Mouse (Mus musculus) frontal cortex, adult (tissue): Measurements from ENCODE around the gene Slc45a3.

Source experiments
- ATAC-seq: cut with Nextera tagmentation; 2 replicates; pipeline ENCODE4 v1.9.2; 2017; ENCODE audit warnings: mild to moderate bottlenecking, moderate library complexity, mixed read lengths; ENCODE audit not compliant: low TSS enrichment

Gene Slc45a3

DNA sequence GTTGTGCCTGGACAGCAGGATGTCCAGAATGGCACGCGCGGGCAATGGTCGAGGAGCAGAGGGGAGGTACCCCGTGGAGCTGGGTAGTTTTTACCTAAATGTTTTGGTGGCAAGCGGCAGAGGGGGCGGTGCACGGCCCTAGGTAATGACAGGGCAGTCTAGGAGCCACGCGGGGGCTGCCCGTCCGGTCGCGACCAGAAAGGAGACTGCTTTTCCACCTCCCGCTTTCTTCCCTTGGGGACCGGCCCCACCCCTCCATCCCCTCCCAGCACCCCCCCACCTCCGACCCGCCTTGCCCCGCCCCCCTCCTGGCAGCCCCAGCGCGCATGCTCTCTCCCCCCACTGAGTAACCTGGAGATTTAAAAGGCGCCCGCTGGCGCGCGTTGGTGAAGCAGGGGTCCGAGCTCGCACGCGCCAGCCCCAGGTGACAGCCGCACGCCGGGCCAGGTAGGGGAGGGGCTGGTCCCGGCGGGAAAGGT is at the start of gene Slc45a3:
Gene Slc45a3, plus strand, starts transcription at position 362 of the 479 bp plus-strand sequence.
- no peak for ATAC-seq

DNA sequence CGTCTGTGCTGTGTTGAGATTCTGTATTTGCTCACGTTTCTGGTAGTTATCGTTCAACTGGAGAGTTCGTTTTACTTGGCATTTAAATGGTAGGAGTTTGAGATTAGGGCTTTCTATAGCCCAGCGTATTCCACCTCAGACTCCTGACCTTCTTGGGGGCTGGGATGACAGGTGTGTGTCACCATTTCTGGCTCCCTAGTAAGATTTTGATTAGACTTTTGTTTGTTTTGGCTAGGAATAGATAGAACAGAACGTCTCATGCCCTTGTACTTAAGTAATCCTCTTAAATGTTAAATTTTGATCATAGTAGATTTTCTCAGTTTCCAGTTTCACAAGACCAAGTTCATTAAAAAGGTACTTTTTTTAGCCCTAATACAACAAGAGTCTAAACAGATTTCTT is 45.1 kb upstream of the Slc45a3 start:
- no peak for ATAC-seq

GRCm38 (mm10) chr1:131919052-131919451 is 43.7 kb upstream of the Slc45a3 start:
- ATAC-seq = no peak

GRCm38 (mm10) chr1:131922100-131922499 is 40.7 kb upstream of the Slc45a3 start:
- ATAC-seq = no peak

- no peak for ATAC-seq
These were observed 29.3 kb upstream of the Slc45a3 start for GRCm38 (mm10) chr1:131933471-131933870.

- peak; percentile 76 for ATAC-seq
These were observed 25.0 kb upstream of the Slc45a3 start for GRCm38 (mm10) chr1:131937659-131938305.

DNA sequence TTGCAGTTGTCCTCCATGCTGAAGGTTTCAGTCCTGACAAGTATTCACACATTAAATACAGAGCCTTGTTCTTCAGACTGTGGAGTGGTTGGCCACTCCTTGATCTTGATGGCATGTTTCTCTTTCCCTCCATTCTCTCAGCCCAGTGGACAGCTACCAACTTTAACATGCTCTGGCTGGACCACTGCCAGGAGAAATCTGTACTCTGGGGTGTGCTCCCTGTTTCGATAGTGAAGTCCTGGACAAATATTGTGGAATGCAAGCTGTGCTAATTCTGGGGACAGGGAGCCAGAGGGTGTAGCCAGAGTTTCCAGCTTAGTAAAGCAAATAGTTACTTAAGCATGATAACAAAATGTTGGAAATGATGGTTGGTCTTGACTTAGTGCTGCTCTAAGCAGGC is 24.0 kb upstream of the Slc45a3 start:
- ATAC-seq = no peak

DNA sequence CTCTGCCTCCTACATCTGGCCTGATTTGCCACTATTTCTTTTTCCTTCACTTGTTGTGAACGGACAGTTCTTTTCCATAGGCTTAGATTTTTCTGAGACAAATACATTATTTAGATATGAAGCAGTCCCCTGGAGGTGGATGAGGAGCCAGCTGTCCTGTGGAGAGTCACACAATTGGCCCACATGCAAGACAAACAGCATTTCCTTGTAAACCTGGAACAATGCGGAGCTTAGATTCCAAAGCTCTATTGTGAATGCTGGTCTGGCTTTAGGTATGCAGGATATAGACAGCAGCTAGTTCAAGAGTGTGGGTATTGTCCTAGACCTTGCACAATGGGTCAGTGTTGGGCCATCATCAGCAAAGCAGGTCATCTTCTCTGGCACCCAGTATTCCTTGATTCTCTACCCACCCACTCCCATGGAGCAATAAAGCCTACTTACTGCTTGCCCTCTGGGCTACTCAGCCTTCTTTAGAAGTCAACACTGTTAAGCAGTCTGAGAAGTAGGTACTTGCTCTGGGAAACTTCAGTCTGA is 22.0 kb upstream of the Slc45a3 start:
- no peak for ATAC-seq

DNA sequence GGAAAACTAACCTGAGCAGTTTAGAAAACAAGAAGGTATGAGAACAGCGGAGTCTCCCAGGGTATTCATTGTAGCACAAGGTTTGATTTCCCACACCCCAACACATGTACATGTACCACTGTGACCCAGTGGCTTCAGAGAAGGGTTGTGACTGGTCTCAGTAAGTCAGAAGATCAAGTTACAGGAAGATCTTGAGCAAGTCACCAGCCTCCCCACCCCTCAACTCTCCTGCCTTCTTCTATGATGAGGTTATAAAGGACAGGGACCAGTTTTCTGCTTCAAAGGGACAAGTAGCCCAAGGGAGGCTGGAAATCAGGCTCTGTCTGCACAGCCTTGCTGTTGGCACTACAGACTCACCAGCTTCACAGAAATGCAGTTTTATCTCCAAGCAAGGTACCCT is 21.3 kb upstream of the Slc45a3 start:
- ATAC-seq = no peak

DNA sequence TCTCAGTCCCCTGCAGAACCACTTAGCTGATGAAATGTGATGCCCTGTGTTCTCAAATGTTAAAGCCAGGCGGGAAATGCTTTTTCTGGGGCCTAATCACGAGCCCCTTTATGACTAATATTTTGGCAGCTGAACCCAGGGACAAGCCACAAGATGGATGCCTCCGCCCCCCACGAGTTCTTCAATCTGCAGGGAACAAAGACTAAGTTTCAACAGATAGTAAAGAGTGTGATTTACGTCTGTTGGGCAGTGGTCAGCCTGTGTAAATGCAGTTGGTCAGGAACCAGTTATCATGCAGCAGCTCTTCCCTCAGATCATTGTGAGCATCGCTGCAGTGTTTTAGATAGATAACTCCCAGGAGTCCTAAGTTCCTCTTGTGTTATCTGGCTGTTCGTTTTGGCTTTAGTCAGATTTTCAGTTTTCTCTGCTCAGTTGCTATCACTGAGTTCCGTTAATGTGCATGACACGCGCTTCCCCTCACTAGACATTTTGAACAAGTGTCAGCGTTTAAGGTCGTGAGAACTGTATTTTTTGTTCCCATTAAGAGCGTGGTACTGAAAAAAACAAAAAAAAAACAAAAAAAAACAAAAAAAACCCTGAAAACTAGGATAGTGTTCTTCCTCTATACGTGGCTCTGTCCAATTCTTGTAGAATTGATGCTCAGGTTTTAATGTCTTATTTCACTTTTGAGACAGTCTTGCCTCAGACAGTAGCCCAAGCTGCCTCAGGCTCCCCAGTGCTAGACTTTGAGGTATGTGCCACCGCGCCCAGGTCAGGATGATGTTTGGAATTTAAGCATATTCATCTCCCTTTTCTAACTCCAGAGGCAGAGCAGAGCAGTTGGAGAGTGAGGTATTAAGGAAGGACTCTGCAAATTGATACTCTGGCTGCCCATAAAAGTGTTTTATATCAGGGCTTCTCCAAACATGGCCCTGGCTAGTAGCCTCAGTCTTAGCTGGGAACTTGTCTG is 19.9 kb upstream of the Slc45a3 start:
- ATAC-seq = no peak

DNA sequence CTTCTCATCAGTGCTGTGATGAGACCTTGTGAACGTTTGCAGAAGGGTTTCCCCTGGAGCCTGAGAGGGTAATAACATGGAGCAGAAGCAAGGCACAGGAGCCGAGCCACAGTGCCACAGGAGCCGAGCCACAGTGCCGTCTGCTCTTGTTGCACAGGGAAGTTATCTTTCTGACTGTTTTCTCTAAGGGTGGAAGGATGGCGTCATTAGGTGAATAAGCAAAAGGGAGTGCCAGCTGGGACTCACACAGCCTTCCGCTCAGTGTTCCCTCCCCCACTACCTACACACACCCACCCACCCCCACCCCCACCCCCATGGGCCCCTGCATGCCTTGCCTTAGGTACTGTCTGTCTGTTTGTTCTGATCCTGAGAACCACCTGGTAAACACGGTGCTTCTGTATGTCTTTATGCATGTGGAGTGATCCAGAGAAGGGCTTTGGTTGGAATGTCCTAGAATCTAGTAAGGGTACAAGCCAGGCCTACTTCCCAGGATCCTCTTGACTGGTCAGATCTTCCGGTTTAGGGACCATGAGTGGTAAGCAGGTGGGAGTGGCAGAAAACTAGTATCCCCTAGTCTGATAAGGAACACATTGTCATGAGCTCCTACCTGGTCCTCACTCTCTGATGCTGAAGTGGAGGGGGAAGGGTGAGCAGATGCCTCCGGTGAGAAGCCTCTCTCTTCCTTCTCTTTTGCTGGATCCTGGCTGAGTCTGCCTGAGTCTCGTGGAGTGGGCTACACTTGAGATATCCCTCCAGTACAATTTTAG is 16.9 kb upstream of the Slc45a3 start:
- no peak for ATAC-seq

- ATAC-seq = no peak
These were observed 16.1 kb upstream of the Slc45a3 start for GRCm38 (mm10) chr1:131946462-131947215.

GRCm38 (mm10) chr1:131947997-131948525 is 14.7 kb upstream of the Slc45a3 start:
- no peak for ATAC-seq

DNA sequence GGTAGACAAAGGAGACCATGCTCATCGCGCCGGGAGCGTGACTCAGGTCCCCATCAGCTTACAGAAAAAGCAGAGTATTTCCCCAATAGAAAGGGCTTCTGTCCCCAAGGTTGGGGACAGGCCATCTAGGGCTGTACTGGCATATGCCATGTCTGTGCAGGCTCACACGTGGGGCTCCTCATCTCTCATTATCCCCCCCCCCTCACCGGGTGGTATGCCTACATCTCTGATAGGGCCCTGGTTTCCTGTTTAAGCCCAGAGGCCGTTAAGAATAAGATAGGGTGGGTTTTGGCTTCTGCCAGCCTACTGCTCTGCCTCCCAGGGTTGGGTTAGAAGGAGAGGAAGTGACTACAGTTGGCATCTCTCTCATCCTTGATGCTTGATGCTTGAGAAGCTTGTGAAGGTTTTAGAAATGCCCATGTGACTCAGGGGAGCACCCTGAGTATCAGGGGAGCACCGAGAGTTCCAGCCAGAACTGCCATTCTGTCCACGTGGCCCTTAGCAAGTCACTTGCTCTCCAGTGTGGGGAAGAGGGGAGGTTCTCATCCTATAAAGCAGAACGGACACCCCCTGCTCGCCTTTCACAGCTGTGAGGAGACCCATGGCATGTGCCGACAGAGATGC is 8.4 kb upstream of the Slc45a3 start:
- ATAC-seq = no peak

GRCm38 (mm10) chr1:131955131-131955757 is 7.5 kb upstream of the Slc45a3 start:
- no peak for ATAC-seq

GRCm38 (mm10) chr1:131957416-131957815 is 5.4 kb upstream of the Slc45a3 start:
- no peak for ATAC-seq

- no peak for ATAC-seq
These were observed 1.8 kb upstream of the Slc45a3 start for GRCm38 (mm10) chr1:131961004-131961403.

GRCm38 (mm10) chr1:131963085-131963951 is 551 bp downstream of the Slc45a3 start:
- peak; percentile 31 for ATAC-seq

GRCm38 (mm10) chr1:131964100-131964499 is 1.3 kb downstream of the Slc45a3 start:
- no peak for ATAC-seq
